In genomic region chr5:114922366-114922731, GRCm38 (mm10) we compare ENCODE assay signal across 9 mouse cellular contexts. TPM values are rescaled to one million over a fixed set of nuclear protein-coding genes. Genes with fewer than 3 reads are reported as not detected.
DNase-seq lines count a peak whose midpoint lies in the region; ATAC-seq and TF ChIP-seq lines count a peak whose summit lies in the region.
"Had no signal": no experiment of that assay in that cellular context is flagged by ENCODE, and none has a peak within 500 bp of the region (broad histone marks: within the 10 kb centered on the region; RNA-seq: fewer than 3 reads in every experiment).

No protein-coding gene starts in this region.

- CTCF ChIA-PET in Patski (lab: Charles Lee) = no interaction called here

- H3K9me3 ChIP-seq in kidney, embryonic 15.5 days (replicated peaks) = no peaks in the 10 kb centered on the region
- H3K9me3 ChIP-seq: embryonic facial prominence, embryonic 12.5 days had no signal

- POLR2A ChIA-PET in Patski (lab: Charles Lee) = no interaction called here

- no peak overlapping the region for H3K9ac ChIP-seq in kidney, embryonic 15.5 days
- H3K9ac ChIP-seq: embryonic facial prominence, embryonic 12.5 days had no signal

- in situ Hi-C loops in Patski (cut with MboI; ENCODE audit: low pct_unique_long_range_greater_than_20kb) = no loop called here

- no peak for TF ChIP-seq CTCF in Patski (IDR thresholded peaks at IDR 0.05)

- peaks cover 32% of the 10 kb centered on the region for H3K4me1 ChIP-seq in kidney, embryonic 15.5 days

- H3K27ac ChIP-seq in kidney, embryonic 15.5 days = 0 out of 2 replicates have a peak overlapping the region, but pooled peaks have one; percentile 24
- H3K27ac ChIP-seq: embryonic facial prominence, embryonic 12.5 days had no signal

- 59% methylated on average over 10 of the region's 10 CpGs for WGBS in kidney, embryonic 15.5 days

- peak overlapping the region; percentile 1; the same call in 1 of the 2 replicates for H3K4me2 ChIP-seq in kidney, embryonic 15.5 days

- H3K36me3 ChIP-seq in kidney, embryonic 15.5 days = no peaks in the 10 kb centered on the region
- H3K36me3 ChIP-seq: embryonic facial prominence, embryonic 12.5 days had no signal

- ATAC-seq in kidney, embryonic 15.5 days (replicated peaks; ENCODE audit: low FRiP score) = no peak
- ATAC-seq in Patski = no peak
- peak; percentile 33 for ATAC-seq in erythroid progenitor cell, adult 5-6 weeks (replicated peaks; ENCODE audit: low FRiP score, poor library complexity, severe bottlenecking)
- peak; percentile 13; the same call in 1 of the 2 replicates for ATAC-seq in megakaryocyte, adult 5-6 weeks (ENCODE audit: poor library complexity, severe bottlenecking)

- no peaks in the 10 kb centered on the region for H3K27me3 ChIP-seq in kidney, embryonic 15.5 days
- no peaks in the 10 kb centered on the region for H3K27me3 ChIP-seq in Patski
- H3K27me3 ChIP-seq: embryonic facial prominence, embryonic 12.5 days had no signal

- DNase-seq in kidney, postnatal 10 days = no peak
- DNase-seq in Patski (ENCODE audit: low read depth, low spot score) = peak; percentile 89
- DNase-seq in thymus, postnatal 4 days = no peak
- no peak for DNase-seq in yolk sac, embryonic 10.5 days (ENCODE audit: low spot score)
- DNase-seq in kidney, postnatal 4 days = no peak

- no peak overlapping the region for H3K4me3 ChIP-seq in kidney, embryonic 15.5 days (replicated peaks)
- H3K4me3 ChIP-seq: embryonic facial prominence, embryonic 12.5 days had no signal

RNA-seq across cellular contexts. Expression of gene Oasl1, which starts 0.7 kb away (rescaled TPM):
- polyA plus RNA-seq in kidney, embryonic 15.5 days (2015; fragmentation: Nextera tagmentation; extraction: Ambion mirVana) = 1.6 and 2.0 TPM in 2 replicates
- 0.10 TPM for polyA plus RNA-seq in Patski (2021)
- 5.4 and 9.4 TPM in 2 replicates for total RNA-seq in erythroid progenitor cell, adult 5-6 weeks (2015; ENCODE audit: low replicate concordance)
- total RNA-seq in erythroid progenitor cell, adult 5-6 weeks (2017; ENCODE audit: low replicate concordance) = 7.2 and 20.0 TPM in 2 replicates
- total RNA-seq in megakaryocyte, adult 5-6 weeks (2015) = 4.3 and 9.3 TPM in 2 replicates
- total RNA-seq in megakaryocyte, adult 5-6 weeks (2017) = 1.3 and 2.4 TPM in 2 replicates

RNA-seq across cellular contexts. Expression of gene 2210016L21Rik, which starts 19.6 kb away (rescaled TPM):
- polyA plus RNA-seq in kidney, embryonic 15.5 days (2015; fragmentation: Nextera tagmentation; extraction: Ambion mirVana) = 62.8 and 68.0 TPM in 2 replicates
- 53.0 TPM for polyA plus RNA-seq in Patski (2021)
- 2.5 and 5.4 TPM in 2 replicates for total RNA-seq in erythroid progenitor cell, adult 5-6 weeks (2015; ENCODE audit: low replicate concordance)
- 1.4 and 4.3 TPM in 2 replicates for total RNA-seq in erythroid progenitor cell, adult 5-6 weeks (2017; ENCODE audit: low replicate concordance)
- 6.3 and 10.3 TPM in 2 replicates for total RNA-seq in megakaryocyte, adult 5-6 weeks (2015)
- total RNA-seq in megakaryocyte, adult 5-6 weeks (2017) = 7.3 and 8.1 TPM in 2 replicates

RNA-seq across cellular contexts. Expression of gene Oasl2, which starts 25.6 kb away (rescaled TPM):
- 4.2 and 6.2 TPM in 2 replicates for polyA plus RNA-seq in kidney, embryonic 15.5 days (2015; fragmentation: Nextera tagmentation; extraction: Ambion mirVana)
- polyA plus RNA-seq in Patski (2021) = 1.6 TPM
- total RNA-seq in erythroid progenitor cell, adult 5-6 weeks (2015; ENCODE audit: low replicate concordance) = 8.3 and 14.7 TPM in 2 replicates
- 3.0 and 4.5 TPM in 2 replicates for total RNA-seq in erythroid progenitor cell, adult 5-6 weeks (2017; ENCODE audit: low replicate concordance)
- 55.8 and 59.4 TPM in 2 replicates for total RNA-seq in megakaryocyte, adult 5-6 weeks (2015)
- total RNA-seq in megakaryocyte, adult 5-6 weeks (2017) = 32.3 TPM in 2 replicates

RNA-seq across cellular contexts. Expression of gene Hnf1a, which starts 48.5 kb away (rescaled TPM):
- polyA plus RNA-seq in kidney, embryonic 15.5 days (2015; fragmentation: Nextera tagmentation; extraction: Ambion mirVana) = 12.0 and 13.9 TPM in 2 replicates
- polyA plus RNA-seq in Patski (2021) = 0.05 TPM
- not detected in 2 replicates for total RNA-seq in erythroid progenitor cell, adult 5-6 weeks (2015; ENCODE audit: low replicate concordance)
- not detected in 2 replicates for total RNA-seq in erythroid progenitor cell, adult 5-6 weeks (2017; ENCODE audit: low replicate concordance)
- total RNA-seq in megakaryocyte, adult 5-6 weeks (2015) = not detected in 2 replicates
- total RNA-seq in megakaryocyte, adult 5-6 weeks (2017) = not detected in 2 replicates

Comparison
In these comparisons a context has a peak if more than half of its experiments do, and no peak if none do; other contexts are left out.
1. ATAC-seq: peak in erythroid progenitor cell, adult 5-6 weeks (single experiment) and megakaryocyte, adult 5-6 weeks (single experiment); none in kidney, embryonic 15.5 days (single experiment) and Patski (single experiment).